Mouse (Mus musculus) right cerebral cortex, postnatal 14 days (tissue): ENCODE measurements at regions not wholly inside any gene's neighbourhood (a gene's known extent, or its start where the extent isn't known, plus 50 kb on each side); places are given as distances from the start of the nearest gene placed in this dataset.

ENCODE experiments used
- DNase-seq: peaks from one replicate; pipeline ENCODE4 v3.0.0; 2022

GRCm38 (mm10) chr4:87501791-87502190, 271.5 kb upstream of the Slc24a2 start:
- DNase-seq = no peak

DNA sequence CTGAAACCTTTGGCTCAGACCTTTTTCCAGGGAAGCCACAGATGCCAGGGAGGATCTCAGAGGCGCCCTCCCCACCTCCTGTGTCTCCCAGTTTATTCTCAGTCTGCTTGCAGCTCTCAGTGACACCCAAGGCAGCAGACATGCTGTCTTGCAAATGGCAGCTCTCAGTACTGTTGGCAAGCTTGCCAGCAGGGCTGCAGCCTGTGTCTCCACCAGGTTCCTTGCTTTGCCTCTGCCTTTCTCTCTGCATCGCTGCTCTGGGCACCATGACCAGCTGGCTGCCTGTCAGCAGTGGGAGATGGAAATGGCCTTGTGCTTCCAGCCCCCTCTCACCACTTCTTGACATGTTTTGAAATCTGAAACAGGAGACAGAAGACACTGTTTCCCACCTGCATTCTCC, 270.2 kb upstream of the Slc24a2 start:
- no peak for DNase-seq

- DNase-seq = no peak
Measured at GRCm38 (mm10) chr4:87487798-87488197, 257.5 kb upstream of the Slc24a2 start.

DNA sequence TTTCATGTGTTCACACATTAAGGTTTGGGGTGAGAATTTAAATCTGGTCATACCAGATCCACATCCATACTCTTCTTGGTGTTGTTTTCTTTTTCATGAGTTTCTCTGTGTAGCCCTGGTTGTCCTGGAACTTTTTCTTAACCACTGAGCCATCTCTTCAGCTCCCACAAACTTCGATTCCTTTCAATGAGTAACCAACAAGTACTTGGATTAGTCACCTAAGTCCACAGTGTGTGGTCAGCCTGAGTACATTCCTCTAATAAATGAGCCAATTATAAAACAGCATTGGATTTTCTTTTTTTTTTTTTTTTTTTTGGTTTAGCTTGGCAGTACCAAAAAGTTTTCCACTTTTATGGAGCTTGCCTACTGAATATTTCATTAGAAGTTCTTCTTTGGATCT, 245.3 kb upstream of the Slc24a2 start:
- no peak for DNase-seq

DNA sequence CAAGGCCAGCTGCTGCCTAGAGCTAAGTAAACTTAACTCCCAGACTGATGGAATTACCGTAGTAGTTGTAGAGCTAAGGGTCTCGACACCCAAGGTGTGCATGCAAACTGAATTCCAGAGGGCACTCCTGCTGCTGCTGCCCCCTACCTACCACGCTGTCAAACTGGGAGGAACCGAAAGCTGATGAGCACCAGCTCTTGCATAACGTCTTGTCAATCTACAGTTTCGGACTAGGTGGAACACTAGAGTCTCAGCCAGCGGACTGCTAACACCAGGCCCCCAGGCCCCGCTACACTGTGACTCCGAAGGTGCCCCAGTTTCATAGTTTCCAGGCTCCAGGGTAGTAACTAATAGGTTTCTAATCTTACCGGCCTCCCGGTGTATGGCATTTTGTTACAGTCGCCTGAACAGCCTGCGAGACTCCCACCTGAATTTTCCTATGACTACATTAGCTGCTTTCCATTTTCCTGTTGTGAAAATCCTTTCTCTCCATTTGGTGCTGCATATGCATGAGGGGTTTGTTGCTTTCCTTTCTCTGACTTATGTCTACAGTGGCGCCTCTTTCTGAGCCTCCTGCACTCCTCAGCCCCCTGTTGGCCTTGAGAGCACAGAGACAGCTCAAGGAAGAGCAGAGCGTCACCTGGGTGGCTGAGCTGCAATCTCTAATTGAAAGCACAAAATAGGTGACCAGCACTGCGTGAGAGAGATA, 243.2 kb upstream of the Slc24a2 start:
- no peak for DNase-seq

- DNase-seq = no peak
Measured at GRCm38 (mm10) chr4:87472787-87473186, 242.5 kb upstream of the Slc24a2 start.

DNA sequence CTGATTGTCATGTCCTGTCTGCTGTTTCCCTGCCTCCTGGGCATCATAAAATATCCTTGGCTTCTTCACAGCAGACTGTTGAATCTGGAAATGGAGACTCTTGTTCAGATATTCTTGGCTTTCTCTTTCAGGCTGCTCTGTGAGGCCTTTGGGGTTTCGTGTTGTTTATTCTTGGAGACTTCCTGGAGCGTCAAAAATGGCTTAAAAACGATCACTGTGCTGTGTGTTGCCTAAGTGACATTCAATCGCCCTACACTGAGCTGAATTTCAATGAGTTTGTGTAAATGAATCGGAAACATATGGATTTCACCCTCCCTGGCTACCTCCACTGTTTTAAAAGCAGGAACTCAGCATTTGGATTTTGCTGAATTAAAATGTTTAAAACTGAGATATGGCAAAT, 241.1 kb upstream of the Slc24a2 start:
- no peak for DNase-seq

- no peak for DNase-seq
Measured at GRCm38 (mm10) chr4:87467600-87467999, 237.3 kb upstream of the Slc24a2 start.

DNA sequence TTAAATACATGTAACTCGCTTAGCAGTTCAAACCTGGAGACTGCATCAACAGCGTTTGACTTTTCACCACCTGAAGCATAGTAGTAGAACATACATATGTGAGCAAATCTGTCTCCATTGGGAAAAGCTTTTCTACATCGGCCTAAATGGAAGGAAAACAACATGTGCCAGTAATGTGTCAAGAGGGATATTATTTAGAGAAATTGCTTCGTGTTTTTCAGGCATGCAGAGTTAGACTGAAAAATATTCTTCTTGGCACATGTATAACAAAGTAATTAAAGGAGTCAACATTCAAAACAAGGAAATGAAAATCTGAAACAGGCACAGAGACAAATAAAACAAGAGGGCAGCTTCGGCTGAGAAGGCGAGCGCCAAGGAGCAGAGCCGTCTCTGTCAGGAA, 236.7 kb upstream of the Slc24a2 start:
- DNase-seq = no peak

DNA sequence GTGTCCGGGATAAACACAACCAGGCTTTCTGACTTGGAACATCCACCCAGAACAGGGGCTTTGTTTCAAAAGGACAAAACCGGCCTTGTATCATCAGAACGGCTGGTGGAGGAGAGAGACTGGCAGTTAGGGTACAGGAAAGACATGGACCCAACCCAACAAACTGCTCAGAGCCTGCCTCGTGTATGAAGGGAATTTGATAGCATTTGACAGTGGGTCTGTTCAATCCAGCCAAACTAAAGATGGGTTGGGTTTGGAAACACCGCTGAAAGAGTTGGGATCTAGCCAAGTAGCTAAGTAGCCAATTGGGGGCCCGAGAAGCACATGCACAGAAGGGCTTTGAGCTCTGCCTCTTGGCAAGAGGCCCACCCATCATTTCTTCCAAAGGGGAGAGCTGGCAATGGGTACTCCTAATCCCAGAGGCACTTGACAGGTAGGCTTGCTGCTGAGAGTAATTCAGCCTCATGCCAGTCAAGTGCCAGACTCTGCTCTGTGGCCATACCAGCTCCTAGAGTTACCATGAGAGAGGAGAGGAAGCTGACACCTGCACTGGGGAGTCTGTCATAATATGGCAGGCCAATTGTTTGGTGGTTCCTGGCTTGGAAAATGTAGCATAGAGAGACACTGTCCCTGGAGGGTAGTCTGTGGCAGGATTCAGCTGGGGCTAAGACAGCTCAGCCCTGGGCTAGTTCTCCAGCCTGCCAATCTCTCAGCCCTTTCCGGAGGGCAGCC, 231.1 kb upstream of the Slc24a2 start:
- DNase-seq = peak; percentile 7

- DNase-seq = no peak
Measured at GRCm38 (mm10) chr4:87455863-87456578, 225.7 kb upstream of the Slc24a2 start.

DNA sequence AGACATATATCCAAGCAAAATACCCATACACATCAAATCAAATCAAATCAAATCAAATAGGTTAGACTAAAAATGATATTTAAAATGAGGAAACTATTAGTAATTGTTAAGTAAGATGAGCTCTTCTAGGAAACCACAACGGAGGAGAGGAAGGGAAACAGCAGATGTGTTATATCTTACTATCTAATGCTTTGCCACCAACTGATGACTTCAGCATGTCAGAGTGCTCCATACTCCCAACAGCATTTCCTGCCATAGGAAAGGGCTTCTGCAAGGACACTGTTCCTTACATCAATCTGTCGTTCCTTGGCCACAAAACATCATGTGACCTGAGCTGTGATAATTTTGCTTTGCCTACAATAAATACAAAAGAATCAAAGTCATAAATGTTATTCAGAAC, 221.8 kb upstream of the Slc24a2 start:
- no peak for DNase-seq

DNA sequence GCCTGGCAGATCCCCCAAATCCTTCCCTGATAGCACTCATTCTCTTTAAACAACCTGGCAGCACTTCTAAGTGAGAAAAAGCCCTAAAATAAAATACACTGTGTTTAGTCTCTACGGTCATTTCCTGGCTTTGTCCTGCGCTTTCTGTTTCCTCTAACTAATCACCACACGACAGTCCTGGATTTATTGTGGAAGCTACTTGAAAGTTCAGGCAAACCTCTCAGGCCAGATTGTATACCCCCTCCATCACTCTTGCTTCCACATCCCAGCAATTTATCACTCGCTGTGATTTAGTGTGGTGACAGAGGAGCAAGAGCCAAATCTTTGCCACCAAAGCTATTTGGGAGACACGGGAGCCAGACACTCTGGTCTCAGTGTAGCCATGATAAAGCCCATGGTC, 221.0 kb upstream of the Slc24a2 start:
- DNase-seq = no peak

DNA sequence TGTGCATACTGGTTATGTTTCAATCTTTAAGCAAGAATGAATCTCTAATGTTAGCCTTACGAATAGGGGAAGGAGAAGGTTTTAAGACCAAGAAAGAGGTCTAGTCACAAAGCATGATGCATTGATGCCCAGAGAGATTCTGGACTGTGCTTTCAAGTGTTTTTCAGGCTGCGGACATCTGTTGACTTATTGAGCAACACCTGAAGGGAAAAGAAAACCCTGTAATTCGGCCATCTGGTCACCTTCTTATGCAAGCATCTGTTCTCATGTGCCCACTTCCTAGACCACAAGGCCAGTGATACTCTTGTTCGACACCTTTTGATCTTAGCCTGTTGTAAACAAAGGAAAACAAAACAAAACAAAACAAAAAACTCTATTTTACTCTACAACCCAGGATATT, 218.1 kb upstream of the Slc24a2 start:
- DNase-seq = no peak

GRCm38 (mm10) chr4:87446856-87447255, 216.6 kb upstream of the Slc24a2 start:
- no peak for DNase-seq

- DNase-seq = no peak
Measured at GRCm38 (mm10) chr4:87434136-87434535, 203.9 kb upstream of the Slc24a2 start.

DNA sequence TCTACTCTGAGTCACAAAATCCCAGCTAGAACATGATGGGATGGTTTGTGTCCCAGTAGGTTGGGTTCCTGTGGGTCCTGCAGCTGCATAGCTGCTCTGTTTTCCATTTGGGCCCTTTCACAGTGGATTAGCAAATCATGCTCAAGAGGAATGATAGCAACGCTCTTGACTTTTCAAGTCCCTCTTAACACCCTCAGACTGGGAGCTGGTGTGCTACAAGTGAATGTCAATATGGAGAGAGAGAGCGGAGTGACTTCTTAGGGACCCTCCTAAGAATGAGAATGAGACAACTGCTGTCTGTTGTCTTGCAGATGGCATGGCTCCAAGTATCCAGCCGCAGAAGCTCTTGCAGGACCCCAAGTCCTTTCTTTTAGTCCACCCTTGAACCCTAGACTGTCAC, 198.1 kb upstream of the Slc24a2 start:
- no peak for DNase-seq

DNA sequence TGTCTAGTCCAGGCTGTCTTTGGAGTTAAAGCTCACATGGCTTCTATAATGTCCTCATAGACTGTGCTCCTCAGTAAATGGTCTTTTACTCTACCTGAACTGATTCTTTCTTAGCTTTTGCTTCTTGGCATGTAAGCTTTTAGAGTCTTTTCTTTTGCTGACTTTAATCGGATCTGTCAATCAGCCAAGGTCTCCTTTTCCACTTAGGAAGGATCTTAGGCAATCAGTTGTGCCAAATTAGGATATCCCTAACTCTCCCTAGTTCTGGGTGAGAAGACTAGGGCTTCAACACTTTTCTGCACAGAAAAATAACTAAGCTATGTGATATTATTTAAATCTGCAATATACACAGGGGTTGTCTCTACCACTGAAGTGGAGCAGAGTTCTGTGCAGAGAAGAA, 193.8 kb upstream of the Slc24a2 start:
- no peak for DNase-seq

DNA sequence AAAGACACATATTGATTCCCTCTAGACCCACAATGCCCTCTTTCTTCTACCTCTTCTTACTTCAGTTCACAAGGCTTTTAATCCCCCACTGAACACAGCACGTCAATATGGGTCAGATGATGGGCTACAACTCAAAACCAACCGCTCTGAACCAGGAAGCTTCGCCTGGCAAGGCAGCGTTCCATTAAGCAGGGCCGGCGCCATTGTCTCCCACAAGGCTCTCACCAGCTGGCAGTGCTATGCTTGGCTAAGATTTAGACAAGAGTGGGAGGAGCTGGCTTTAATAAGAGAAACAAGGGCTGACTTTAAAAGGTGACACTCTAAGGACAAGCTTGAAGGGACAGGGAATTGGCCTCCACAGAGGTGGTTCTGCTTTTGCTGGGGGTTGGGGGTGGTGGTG, 192.3 kb upstream of the Slc24a2 start:
- no peak for DNase-seq

DNA sequence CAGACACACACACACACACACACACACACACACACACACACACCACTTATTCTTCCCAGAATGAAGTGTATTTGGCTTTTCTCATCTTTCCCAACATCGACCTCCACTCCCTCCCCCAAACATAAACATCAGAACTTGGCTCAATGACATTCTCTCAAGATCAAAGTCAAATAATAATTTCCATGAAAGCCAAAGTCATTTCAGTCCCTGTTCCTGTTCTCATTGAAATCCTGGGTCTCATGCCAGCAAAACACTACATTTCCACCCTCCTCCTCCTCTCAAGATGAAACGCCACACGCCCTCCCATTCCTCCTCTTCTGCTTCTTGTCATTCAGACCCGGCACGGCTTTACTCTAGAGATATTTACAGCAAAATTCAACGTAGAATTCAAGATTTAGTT, 173.1 kb upstream of the Slc24a2 start:
- no peak for DNase-seq

DNA sequence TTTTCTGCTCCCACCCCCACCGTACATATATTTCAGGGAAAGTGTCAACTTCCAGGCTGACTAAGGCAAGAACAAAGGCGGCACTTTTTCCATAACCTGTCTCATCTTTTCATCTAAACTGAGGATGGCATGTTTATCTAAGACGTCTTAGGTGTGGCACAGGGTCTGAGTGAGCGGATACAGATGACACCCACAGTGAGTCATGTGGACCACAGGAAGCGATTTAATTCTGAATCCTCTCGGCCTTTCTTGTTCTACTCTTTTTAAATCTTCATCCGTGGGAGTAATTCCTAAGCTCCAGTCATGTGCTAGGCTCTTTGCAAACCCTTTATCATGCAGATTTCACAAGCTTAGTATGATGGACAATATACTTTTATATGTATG, 171.9 kb upstream of the Slc24a2 start:
- no peak for DNase-seq

- DNase-seq = peak; percentile 39
Measured at GRCm38 (mm10) chr4:87401316-87402172, 171.3 kb upstream of the Slc24a2 start.

GRCm38 (mm10) chr4:87386835-87387234, 156.6 kb upstream of the Slc24a2 start:
- no peak for DNase-seq
